Mouse (Mus musculus): ENCODE measurements at regions not wholly inside any gene's neighbourhood (a gene's known extent, or its start where the extent isn't known, plus 50 kb on each side); places are given as distances from the start of the nearest gene placed in this dataset.

DNA sequence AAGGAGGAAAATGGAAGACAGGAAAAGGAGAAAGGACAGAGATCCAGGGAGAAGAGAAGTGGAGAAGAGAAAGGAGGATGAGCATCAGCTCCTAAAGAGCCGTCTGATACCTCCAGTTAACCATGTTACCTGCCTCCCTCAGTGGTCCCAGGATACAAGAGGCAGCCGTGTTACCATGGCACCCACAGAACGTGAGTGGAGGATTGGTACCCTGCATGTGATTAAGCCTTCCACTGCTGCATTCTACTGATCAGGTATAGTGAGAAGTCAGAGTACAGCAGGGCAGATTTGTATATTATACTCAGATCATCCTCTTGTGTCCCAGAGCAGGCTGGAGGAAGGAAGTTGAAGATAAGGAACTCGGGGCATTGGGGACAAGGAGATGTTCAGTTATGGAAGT is 115.5 kb upstream of the Tas2r119 start:
- DNase-seq (ENCODE audit: low spot score in 2 of 2) = no peak

DNA sequence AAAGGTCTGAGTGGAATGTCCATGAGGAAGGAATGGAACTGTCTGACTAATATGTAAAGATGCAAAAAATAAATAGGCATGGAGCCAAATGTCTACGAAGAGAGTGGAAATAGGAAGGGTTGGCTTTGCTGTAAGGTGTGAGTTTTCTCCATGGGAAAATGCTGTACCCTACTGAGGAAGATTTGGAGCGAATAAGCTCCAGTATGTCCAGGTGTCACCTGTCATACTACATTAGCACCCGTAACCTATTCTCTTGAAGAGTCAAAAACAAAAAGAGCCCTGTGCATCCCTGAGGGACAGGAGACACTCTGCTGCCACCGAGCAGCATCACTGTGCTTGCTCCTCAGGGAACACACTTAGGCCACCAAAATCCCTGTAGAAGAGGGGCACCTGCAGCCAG is 95.0 kb upstream of the Tas2r119 start:
- no peak for DNase-seq (ENCODE audit: low spot score in 2 of 2)

DNA sequence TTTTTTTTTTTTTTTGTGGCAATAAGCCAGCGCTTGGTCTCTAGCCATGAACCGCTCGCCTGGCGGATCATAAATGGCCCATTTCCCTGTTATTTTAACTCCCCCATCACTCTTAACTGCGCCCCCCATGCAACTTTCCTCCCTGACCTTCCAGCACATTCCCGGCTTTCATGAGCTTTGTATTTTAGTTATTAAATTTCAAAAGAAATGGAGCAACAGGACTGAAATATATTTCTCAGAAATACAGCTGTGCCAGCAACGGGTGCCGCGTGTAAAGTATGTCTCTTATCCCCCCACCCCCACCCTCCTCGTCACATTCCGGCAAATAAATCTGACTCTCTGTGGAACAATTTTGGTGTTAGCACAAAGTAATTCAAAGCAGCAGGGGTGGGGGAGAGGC is 83.2 kb upstream of the Tas2r119 start:
- no peak for DNase-seq (ENCODE audit: low spot score in 2 of 2)

GRCm38 (mm10) chr15:32095554-32095953 is 81.5 kb upstream of the Tas2r119 start:
- DNase-seq (ENCODE audit: low spot score in 2 of 2) = no peak

GRCm38 (mm10) chr15:32110659-32111058 is 66.4 kb upstream of the Tas2r119 start:
- DNase-seq (ENCODE audit: low spot score in 2 of 2) = no peak

All from cerebellum, postnatal 4 days (tissue).